Mouse (Mus musculus): ENCODE measurements around the gene Nosip. TPM values are rescaled to one million over a fixed set of nuclear protein-coding genes. Genes with fewer than 3 reads are reported as not detected.

The Nosip gene
- total and polyA plus RNA-seq, 2 experiments from 2014 or later = 74.3 to 76.4 TPM

- peak; percentile 56 for DNase-seq
- Histone ChIP-seq H3K4me2 (ENCODE audit: low read depth) (no peak overlapping the region), H3K9ac (0 out of 2 replicates have a peak overlapping the region, but pooled peaks have one; percentile 3), H3K27me3 (ENCODE audit: insufficient read depth, low read length) (no peaks in the 10 kb centered on the region), H3K4me3 (ENCODE audit: low read depth, low read length) (no peak overlapping the region), H3K4me1 (ENCODE audit: insufficient read depth) (peaks cover 13% of the 10 kb centered on the region), H3K27ac (ENCODE audit: low read depth, low read length) (peak overlapping the region; percentile 67), H3K9me3 (ENCODE audit: low read length) (no peaks in the 10 kb centered on the region), H3K36me3 (ENCODE audit: insufficient read depth) (no peaks in the 10 kb centered on the region)
- WGBS = 76% methylated on average over 10 of the region's 10 CpGs
- peak; percentile 24 for ATAC-seq
- no peak for TF ChIP-seq CTCF (IDR thresholded peaks at IDR 0.05; ENCODE audit: low read depth)
Observed at GRCm38 (mm10) chr7:45058607-45059571, 3.3 kb upstream of the Nosip start.

- DNase-seq = no peak
- no peak for TF ChIP-seq CTCF (IDR thresholded peaks at IDR 0.05; ENCODE audit: low read depth)
- ATAC-seq = no peak
- Histone ChIP-seq H3K9me3 (ENCODE audit: low read length) (no peaks in the 10 kb centered on the region), H3K4me3 (ENCODE audit: low read depth, low read length) (no peak overlapping the region), H3K27me3 (ENCODE audit: insufficient read depth, low read length) (no peaks in the 10 kb centered on the region), H3K27ac (ENCODE audit: low read depth, low read length) (no peak overlapping the region), H3K4me2 (ENCODE audit: low read depth) (no peak overlapping the region), H3K9ac (no peak overlapping the region), H3K4me1 (ENCODE audit: insufficient read depth) (peaks cover 13% of the 10 kb centered on the region), H3K36me3 (ENCODE audit: insufficient read depth) (no peaks in the 10 kb centered on the region)
- 95% methylated on average over 6 of the region's 6 CpGs for WGBS
Observed at GRCm38 (mm10) chr7:45060632-45061122, 1.6 kb upstream of the Nosip start.

GRCm38 (mm10) chr7:45061532-45062075, 625 bp upstream of the Nosip start:
- WGBS = 15% methylated on average over 11 of the region's 11 CpGs
- H3K9ac ChIP-seq = peak overlapping the region; percentile 54; the same call in 1 of the 2 replicates
- ATAC-seq = no peak

GRCm38 (mm10) chr7:45067190-45067999, 5.2 kb downstream of the Nosip start:
- 82% methylated on average over 4 of the region's 4 CpGs for WGBS
- DNase-seq = no peak
- H3K27ac ChIP-seq (ENCODE audit: low read depth, low read length) = no peak overlapping the region
- H3K27me3 ChIP-seq (ENCODE audit: insufficient read depth, low read length) = no peaks in the 10 kb centered on the region
- no peaks in the 10 kb centered on the region; the same call in 1 of the 2 replicates for H3K4me1 ChIP-seq (ENCODE audit: insufficient read depth)
- H3K4me3 ChIP-seq (ENCODE audit: low read depth, low read length) = no peak overlapping the region
- H3K9me3 ChIP-seq (ENCODE audit: low read length) = no peaks in the 10 kb centered on the region
- no peaks in the 10 kb centered on the region for H3K36me3 ChIP-seq (ENCODE audit: insufficient read depth)
- no peak overlapping the region for H3K4me2 ChIP-seq (ENCODE audit: low read depth)
- no peak for TF ChIP-seq CTCF (IDR thresholded peaks at IDR 0.05; ENCODE audit: low read depth)
- no peak overlapping the region for H3K9ac ChIP-seq
- ATAC-seq = no peak

More at GRCm38 (mm10) chr7:45061532-45062075, 625 bp upstream of the Nosip start:
- no peaks in the 10 kb centered on the region for H3K36me3 ChIP-seq (ENCODE audit: insufficient read depth)
- DNase-seq = no peak
- peak overlapping the region; percentile 56; the same call in 1 of the 2 replicates for H3K4me3 ChIP-seq (ENCODE audit: low read depth, low read length)
- no peaks in the 10 kb centered on the region for H3K9me3 ChIP-seq (ENCODE audit: low read length)
- no peaks in the 10 kb centered on the region for H3K27me3 ChIP-seq (ENCODE audit: insufficient read depth, low read length)
- peaks cover 13% of the 10 kb centered on the region for H3K4me1 ChIP-seq (ENCODE audit: insufficient read depth)
- peak overlapping the region; percentile 46; the same call in 1 of the 2 replicates for H3K27ac ChIP-seq (ENCODE audit: low read depth, low read length)
- no peak for TF ChIP-seq CTCF (IDR thresholded peaks at IDR 0.05; ENCODE audit: low read depth)
- peak overlapping the region; percentile 54 for H3K4me2 ChIP-seq (ENCODE audit: low read depth)

GRCm38 (mm10) chr7:45068000-45068318, 5.7 kb downstream of the Nosip start:
- Histone ChIP-seq H3K36me3 (ENCODE audit: insufficient read depth) (no peaks in the 10 kb centered on the region), H3K4me1 (ENCODE audit: insufficient read depth) (no peaks in the 10 kb centered on the region; the same call in 1 of the 2 replicates), H3K4me3 (ENCODE audit: low read depth, low read length) (no peak overlapping the region), H3K9ac (no peak overlapping the region), H3K27ac (ENCODE audit: low read depth, low read length) (no peak overlapping the region), H3K27me3 (ENCODE audit: insufficient read depth, low read length) (no peaks in the 10 kb centered on the region), H3K9me3 (ENCODE audit: low read length) (no peaks in the 10 kb centered on the region), H3K4me2 (ENCODE audit: low read depth) (no peak overlapping the region)
- WGBS = 20% methylated on average over 5 of the region's 5 CpGs
- TF ChIP-seq CTCF (IDR thresholded peaks at IDR 0.05; ENCODE audit: low read depth) = peak; percentile 73
- ATAC-seq (peak; percentile 60; the same call in 1 of the 2 replicates), DNase-seq (peak; percentile 56)

- Histone ChIP-seq H3K4me3 (ENCODE audit: low read depth, low read length) (no peak overlapping the region), H3K9me3 (ENCODE audit: low read length) (no peaks in the 10 kb centered on the region), H3K27me3 (ENCODE audit: insufficient read depth, low read length) (no peaks in the 10 kb centered on the region), H3K27ac (ENCODE audit: low read depth, low read length) (no peak overlapping the region), H3K36me3 (ENCODE audit: insufficient read depth) (peaks cover 6% of the 10 kb centered on the region), H3K4me1 (ENCODE audit: insufficient read depth) (no peaks in the 10 kb centered on the region), H3K9ac (no peak overlapping the region), H3K4me2 (ENCODE audit: low read depth) (no peak overlapping the region)
- ATAC-seq (no peak), DNase-seq (no peak)
- WGBS = 84% methylated on average over 2 of the region's 2 CpGs
- no peak for TF ChIP-seq CTCF (IDR thresholded peaks at IDR 0.05; ENCODE audit: low read depth)
Observed at GRCm38 (mm10) chr7:45069671-45070070, 7.4 kb downstream of the Nosip start.
